Mouse (Mus musculus) MEL-GATA-1-ER (cell line): ENCODE results near the gene Trim41.
"Not testable (repeated sequence)": the region's sequence is repeated elsewhere in the genome, so short reads cannot be mapped to it uniquely, and the experiment has no call there.

Source experiments
- DNase-seq: peaks from one replicate; pipeline ENCODE4 v3.0.0-alpha.2; 2012; ENCODE audit warnings: low read depth; ENCODE audit errors: extremely low read depth

Trim41 gene

GRCm38 (mm10) chr11:48816800-48817665 lies at the start of gene Trim41:
TSS of gene Trim41 (minus strand) at chr11:48817353.
- peak; percentile 92 for DNase-seq

- no peak for DNase-seq
Measured at GRCm38 (mm10) chr11:48866481-48866880, 49.3 kb upstream of the Trim41 start.

GRCm38 (mm10) chr11:48863808-48864207 lies 46.7 kb upstream of the Trim41 start:
- no peak for DNase-seq

GRCm38 (mm10) chr11:48862784-48863319 lies 45.7 kb upstream of the Trim41 start:
- DNase-seq = no peak

- DNase-seq = no peak
Measured at GRCm38 (mm10) chr11:48859014-48859413, 41.9 kb upstream of the Trim41 start.

- DNase-seq = peak; percentile 84
Measured at GRCm38 (mm10) chr11:48853474-48854180, 36.5 kb upstream of the Trim41 start.

- no peak for DNase-seq
Measured at GRCm38 (mm10) chr11:48852624-48853473, 35.7 kb upstream of the Trim41 start.

GRCm38 (mm10) chr11:48852190-48852589 lies 35.0 kb upstream of the Trim41 start:
- no peak for DNase-seq

GRCm38 (mm10) chr11:48851270-48851995 lies 34.3 kb upstream of the Trim41 start:
- no peak for DNase-seq

- DNase-seq = no peak
Measured at GRCm38 (mm10) chr11:48850240-48850639, 33.1 kb upstream of the Trim41 start.

- DNase-seq = no peak
Measured at GRCm38 (mm10) chr11:48846881-48847280, 29.7 kb upstream of the Trim41 start.

GRCm38 (mm10) chr11:48846362-48846761 lies 29.2 kb upstream of the Trim41 start:
- not testable (repeated sequence) for DNase-seq

- DNase-seq = no peak
Measured at GRCm38 (mm10) chr11:48845244-48845815, 28.2 kb upstream of the Trim41 start.

GRCm38 (mm10) chr11:48844309-48844708 lies 27.2 kb upstream of the Trim41 start:
- no peak for DNase-seq

GRCm38 (mm10) chr11:48843202-48843601 lies 26.0 kb upstream of the Trim41 start:
- DNase-seq = no peak

- DNase-seq = no peak
Measured at GRCm38 (mm10) chr11:48842378-48842792, 25.2 kb upstream of the Trim41 start.

- DNase-seq = no peak
Measured at GRCm38 (mm10) chr11:48841213-48841612, 24.1 kb upstream of the Trim41 start.

GRCm38 (mm10) chr11:48840805-48841204 lies 23.7 kb upstream of the Trim41 start:
- DNase-seq = no peak

- no peak for DNase-seq
Measured at GRCm38 (mm10) chr11:48838879-48839680, 21.9 kb upstream of the Trim41 start.
